Mouse (Mus musculus): Measurements from ENCODE around the gene Rnasek.

Gene Rnasek

GRCm38 (mm10) chr11:70236717-70237116 is 2.9 kb downstream of the Rnasek start:
- in situ Hi-C loops (cut with MboI): no loop called here

GRCm38 (mm10) chr11:70235254-70235900 is 4.3 kb downstream of the Rnasek start:
- in situ Hi-C loops (cut with MboI): no loop called here

GRCm38 (mm10) chr11:70234497-70234896 is 5.1 kb downstream of the Rnasek start:
- in situ Hi-C loops (cut with MboI): no loop called here

- in situ Hi-C loops (cut with MboI): no loop called here
Observed at GRCm38 (mm10) chr11:70234037-70234436, 5.6 kb downstream of the Rnasek start.

GRCm38 (mm10) chr11:70233016-70233415 is 6.6 kb downstream of the Rnasek start:
- in situ Hi-C loops (cut with MboI): no loop called here

- in situ Hi-C loops (cut with MboI): no loop called here
Observed at GRCm38 (mm10) chr11:70232546-70232945, 7.1 kb downstream of the Rnasek start.

- in situ Hi-C loops (cut with MboI): no loop called here
Observed at GRCm38 (mm10) chr11:70230239-70230727, 9.4 kb downstream of the Rnasek start.

GRCm38 (mm10) chr11:70229260-70230010 is 10.2 kb downstream of the Rnasek start, which contains the start of gene Bcl6b:
Gene Bcl6b, minus strand, starts transcription at chr11:70229798.
- in situ Hi-C loops (cut with MboI): no loop called here

- in situ Hi-C loops (cut with MboI): no loop called here
Observed at GRCm38 (mm10) chr11:70228828-70229227, 10.8 kb downstream of the Rnasek start.

GRCm38 (mm10) chr11:70227661-70228245 is 11.9 kb downstream of the Rnasek start:
- in situ Hi-C loops (cut with MboI): no loop called here

GRCm38 (mm10) chr11:70227126-70227525 is 12.5 kb downstream of the Rnasek start:
- in situ Hi-C loops (cut with MboI): no loop called here

GRCm38 (mm10) chr11:70226602-70226890 is 13.1 kb downstream of the Rnasek start:
- in situ Hi-C loops (cut with MboI): no loop called here

GRCm38 (mm10) chr11:70225798-70226601 is 13.6 kb downstream of the Rnasek start:
- in situ Hi-C loops (cut with MboI): no loop called here

GRCm38 (mm10) chr11:70223724-70224123 is 15.9 kb downstream of the Rnasek start:
- in situ Hi-C loops (cut with MboI): no loop called here

- in situ Hi-C loops (cut with MboI): no loop called here
Observed at GRCm38 (mm10) chr11:70221603-70222500, 17.8 kb downstream of the Rnasek start.

- in situ Hi-C loops (cut with MboI): no loop called here
Observed at GRCm38 (mm10) chr11:70220731-70221602, 18.7 kb downstream of the Rnasek start, which contains the start of gene Slc16a13. Gene Slc16a13, minus strand, starts transcription at chr11:70221064.

GRCm38 (mm10) chr11:70220323-70220722 is 19.3 kb downstream of the Rnasek start:
- in situ Hi-C loops (cut with MboI): no loop called here

- in situ Hi-C loops (cut with MboI): no loop called here
Observed at GRCm38 (mm10) chr11:70219873-70220272, 19.8 kb downstream of the Rnasek start.

- in situ Hi-C loops (cut with MboI): no loop called here
Observed at GRCm38 (mm10) chr11:70218741-70219470, 20.7 kb downstream of the Rnasek start.

All from mature B cell (primary cell).